Mouse (Mus musculus): Measurements from ENCODE around the gene Tex44. TPM values are rescaled to one million over a fixed set of nuclear protein-coding genes. Genes with fewer than 3 reads are reported as not detected.

Gene Tex44
- total RNA-seq, 4 experiments from 2014 or later, result not detected

DNA sequence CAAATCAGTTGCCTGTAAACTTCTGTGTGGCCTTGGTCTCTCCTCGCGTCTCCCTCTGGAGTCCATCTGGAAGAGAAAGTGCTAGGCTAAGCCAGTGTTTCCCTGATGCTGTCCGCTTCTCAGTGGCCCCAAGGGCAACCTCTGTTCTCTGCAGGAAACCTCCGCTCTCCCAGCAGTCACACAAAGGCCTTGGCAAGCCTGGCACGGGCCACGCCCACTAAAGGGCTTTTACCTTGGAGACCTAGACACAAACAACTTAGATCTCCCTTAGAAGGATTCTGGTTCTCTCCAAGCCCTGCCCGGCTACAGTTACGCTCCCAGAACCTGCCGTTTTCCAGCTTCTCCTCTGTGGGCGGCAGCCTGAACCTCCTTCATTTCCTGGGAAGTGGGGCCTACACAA lies 5.1 kb upstream of the Tex44 start:
- DNase-seq (ENCODE audit: low spot score in 2 of 2), result no peak

DNA sequence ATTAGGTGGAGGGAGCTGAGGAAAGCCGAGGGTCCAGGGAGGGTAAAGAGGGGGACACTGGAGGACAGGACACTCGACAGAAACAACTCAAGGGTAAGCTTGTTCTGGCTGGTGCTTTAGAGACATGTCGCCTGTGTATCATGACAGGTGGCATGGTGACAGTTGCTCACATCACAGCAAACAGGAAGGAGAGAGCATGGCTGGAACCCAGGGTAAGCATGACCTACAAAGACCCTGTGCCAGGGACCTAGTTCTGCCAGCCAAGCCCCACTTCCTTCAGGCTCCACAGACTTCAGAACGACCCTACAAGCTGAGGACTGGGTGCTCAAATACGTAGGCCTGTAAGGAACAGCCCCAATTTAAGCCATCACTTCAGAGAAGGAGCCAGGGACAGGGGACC lies 2.2 kb upstream of the Tex44 start:
- DNase-seq (ENCODE audit: low spot score in 2 of 2), result no peak

DNA sequence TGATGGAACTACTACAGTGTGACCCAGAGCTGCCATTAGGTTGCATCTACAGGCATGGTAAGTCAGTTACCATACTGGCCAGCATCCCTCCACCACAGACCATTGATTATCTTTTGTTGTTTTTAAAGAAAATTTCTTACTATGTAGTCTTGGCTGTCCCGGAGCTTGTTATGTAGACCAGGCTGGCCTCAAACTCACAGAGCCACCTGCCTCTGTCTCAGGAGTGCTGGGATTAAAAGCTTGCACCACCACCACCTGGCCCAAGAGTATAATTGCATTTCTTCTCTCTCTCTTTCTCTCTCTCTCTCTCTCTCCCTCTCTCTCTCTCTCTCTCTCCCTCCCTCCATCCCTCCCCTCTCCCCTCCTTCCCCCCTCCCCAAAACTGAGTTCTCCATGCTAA lies 1.8 kb upstream of the Tex44 start:
- DNase-seq (ENCODE audit: low spot score in 2 of 2), result no peak

DNA sequence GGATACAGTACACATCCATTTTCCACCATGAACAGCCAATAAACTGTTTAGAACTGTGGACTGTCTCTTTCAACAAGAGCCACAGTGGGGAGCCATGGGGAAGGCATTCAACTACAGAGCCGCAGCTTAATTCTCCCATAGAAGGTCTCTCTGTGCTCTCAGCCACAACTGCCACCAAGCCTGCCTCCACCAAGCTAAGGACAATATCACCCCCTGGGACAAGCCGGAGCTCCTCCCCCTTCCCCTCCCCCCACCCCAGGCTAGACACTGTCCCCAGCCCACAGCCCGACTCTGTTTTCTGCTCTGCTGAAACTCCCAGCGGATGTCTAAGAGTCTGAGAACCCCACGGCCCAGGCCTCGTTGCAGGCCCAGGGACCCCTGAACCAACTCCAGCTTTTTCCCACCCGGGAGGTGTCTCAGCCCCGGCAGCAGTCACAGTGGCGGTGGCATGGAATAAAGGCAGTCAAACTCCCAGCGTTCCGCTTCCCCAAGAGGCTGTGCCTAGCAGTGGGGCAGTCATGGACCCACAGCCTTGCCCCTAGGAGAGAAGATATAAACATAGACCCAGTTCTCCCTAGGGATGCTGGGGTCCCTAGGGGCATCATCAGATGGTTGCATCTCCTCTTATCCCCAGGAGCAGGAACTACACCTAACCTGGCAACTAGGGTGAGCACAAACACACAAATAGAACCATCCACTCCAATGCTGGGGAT lies 1.1 kb upstream of the Tex44 start:
- no peak for DNase-seq (ENCODE audit: low spot score in 2 of 2)

DNA sequence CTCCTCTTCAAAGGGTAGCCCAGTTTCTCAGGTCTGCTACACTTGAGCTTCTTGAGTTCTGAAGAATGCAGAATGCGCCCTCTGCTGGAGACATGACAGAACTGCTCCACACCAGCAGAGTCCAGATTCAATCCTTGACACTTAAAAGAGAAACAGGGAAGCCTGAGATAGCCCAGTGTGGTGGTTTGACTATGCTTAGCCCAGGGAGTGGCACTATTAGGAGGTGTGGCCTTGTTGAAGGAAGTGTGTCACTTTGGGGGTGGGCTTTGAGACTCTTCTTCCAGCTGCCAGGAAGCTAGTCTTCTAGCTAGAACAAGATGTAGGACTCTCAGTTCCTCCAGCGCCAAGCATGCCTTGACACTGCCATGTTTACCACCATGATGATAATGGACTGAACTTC lies 3.9 kb downstream of the Tex44 start:
- DNase-seq (ENCODE audit: low spot score in 2 of 2), result peak in 1 of 2 experiments; percentile 56

DNA sequence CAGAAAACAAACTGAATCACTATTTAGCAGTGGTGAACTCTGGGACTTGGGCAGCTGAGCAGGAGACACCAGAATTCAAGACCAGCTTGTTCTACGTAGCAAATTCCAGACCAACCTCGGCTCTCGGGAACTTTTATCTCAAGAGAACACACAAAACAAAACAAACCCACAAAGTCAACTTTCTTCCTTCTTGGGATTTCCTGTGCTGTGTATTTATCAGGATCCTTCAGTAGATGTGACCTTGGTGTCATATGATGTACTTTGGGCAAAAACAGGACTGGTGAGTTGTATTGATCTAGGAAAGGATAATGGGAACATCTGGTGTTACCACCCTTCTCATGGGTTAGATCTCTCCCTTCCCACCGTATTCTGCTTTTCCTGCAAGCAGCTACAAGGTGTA lies 6.6 kb downstream of the Tex44 start:
- DNase-seq (ENCODE audit: low spot score in 2 of 2), result no peak

DNA sequence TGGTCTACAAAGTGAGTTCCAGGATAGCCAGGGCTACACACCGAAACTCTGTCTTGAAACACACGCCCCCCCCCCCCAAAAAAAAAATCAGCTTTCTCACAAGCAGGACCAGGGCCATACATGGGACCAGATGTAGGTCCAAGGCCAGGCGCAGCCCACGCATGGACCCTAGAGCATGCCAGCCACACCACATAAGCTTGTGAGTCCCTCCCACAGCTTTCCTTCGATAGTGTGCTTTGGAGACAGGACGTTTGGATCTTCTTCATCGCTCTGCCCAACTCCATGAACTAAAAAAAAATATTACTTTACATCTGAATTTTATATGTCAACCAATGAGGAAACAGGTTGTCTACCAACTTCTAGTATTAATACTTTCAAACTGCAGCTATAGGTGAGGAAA lies 7.2 kb downstream of the Tex44 start:
- no peak for DNase-seq (ENCODE audit: low spot score in 2 of 2)

DNA sequence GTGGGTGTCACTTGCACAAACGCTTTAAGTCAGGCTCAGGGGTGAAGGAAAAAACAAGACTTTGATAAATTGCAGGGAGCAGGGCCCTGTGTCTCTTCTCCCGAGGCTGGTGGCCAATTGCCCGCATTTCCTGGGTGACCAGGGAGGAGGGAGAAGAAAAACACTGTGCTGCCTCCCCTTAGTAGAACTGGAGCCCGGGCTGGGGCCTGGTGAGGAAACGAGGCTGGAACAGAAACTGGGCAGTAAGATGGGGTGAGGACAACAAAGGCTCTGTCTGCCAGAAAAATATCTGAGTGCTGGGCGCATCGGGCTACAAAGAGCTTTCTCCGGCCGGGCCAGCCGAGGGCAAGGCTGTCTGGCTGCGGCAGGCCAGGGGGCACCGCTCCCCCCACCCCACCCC lies 7.9 kb downstream of the Tex44 start:
- peak in 1 of 2 experiments; percentile 55 for DNase-seq (ENCODE audit: low spot score in 2 of 2)

DNA sequence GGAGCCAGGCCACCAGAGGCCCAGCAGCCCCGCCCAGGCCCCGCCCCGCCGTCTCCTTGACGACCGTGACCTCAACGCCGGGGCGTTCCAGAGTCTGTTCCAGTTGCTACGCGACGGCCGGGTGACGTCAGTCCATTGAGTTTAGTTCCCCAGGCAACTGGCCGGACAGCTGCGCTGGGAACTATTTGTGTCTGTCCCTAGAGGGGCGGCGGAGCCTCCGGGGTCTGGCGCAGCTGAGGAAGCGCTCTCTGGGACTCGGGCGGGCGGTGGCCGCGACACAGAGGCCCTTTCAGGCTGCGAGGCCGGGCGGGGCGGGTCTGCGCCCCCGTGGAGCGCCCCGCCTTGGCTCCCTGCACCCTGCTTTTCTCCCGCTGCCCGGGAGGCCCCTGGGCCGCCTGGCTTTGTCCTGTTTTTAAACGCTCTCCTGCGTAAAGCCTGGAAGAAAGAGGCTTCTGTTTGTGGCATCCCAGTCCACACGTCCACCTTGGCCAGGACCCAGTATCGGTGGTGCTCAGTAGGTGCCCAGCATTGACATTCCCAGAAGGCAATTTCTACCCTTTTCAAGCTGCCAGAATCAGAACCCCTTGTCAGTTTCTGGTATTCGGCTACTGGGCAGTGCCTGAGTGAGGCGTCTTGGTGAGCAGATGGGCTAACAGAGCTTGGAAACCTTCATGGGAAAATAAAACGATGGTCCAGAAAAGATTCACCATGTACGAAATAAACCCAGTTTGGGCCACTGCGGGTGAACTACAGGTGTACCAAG lies 8.5 kb downstream of the Tex44 start:
- peak; percentile 97 to 99 for DNase-seq (ENCODE audit: low spot score in 2 of 2)

DNA sequence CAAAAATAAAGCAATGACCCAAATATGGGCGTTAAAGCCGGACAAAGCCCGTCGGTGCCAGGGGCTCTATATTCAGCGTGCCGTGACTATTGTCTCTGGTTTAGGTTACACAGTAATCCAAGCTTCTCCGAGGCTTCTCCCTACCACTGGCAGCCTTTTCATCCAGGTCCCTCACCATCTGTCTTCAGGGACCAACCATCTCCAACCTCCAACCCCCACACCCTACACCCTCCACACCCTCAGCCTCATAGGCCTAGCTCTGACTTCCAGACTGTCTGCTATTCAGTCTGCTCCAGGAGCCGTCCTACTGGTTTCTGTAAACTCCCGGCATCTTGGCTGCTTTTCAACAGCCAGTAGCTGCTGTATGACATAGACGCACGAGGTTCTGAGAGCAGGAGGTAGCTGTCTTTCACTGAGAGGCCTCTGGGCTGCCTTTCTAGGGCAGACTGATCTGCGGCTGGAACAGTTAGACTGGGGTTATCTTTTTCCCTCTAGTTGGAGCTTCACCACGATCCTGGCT lies 9.2 kb downstream of the Tex44 start:
- DNase-seq (ENCODE audit: low spot score in 2 of 2), result peak; percentile 54 to 87

DNA sequence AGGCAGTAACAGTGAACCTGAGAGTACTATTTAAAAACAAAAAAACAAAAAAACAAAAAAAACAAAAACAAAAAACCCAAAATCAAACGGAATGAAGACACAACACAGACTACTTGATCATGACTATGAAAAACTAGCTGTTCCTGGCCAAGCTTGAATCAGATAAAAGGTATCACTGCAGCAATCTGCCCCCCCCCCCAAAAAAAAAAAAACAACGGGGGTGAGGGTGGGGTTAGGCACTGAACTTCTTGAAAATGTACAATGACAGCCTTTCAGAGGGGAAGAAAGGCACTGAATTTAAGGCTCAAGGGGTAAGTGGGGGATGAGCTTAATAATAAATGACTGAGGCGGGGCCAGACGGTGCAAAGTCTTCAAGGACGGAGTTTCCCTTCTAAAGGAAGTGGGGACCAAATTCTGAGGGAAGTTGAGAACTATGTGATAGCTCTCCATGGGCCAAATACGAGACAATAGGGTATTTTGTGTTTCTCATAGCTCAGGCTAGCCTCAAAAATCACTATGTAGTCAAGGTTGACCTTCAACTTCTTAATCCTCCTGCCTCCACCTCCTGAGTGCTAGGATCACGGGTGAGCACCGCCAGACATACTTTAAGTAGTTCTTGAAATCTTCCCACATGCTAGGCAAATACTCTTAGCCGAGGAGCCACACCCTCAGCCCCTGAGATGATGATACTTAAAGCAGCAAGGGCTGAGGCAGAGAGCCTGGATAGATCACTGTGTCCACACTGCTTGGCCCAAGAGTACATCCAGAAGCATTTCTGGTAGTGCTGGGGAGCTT lies 11.3 kb downstream of the Tex44 start:
- no peak for DNase-seq (ENCODE audit: low spot score in 2 of 2)

DNA sequence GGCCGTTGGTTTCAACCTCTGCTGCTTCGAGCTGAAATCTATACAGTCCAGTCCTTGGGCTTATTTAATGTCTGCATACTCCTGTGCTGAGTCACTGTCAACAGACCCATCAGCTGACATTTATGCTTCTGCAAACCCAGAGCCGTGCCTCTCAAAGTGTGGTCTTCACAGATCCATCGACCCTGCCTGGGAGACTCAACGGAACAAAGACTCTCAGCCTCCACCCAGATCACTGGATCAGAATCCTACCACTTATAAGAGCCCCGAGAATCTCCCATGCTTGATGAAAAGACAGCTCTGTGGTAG lies 11.8 kb downstream of the Tex44 start:
- no peak for DNase-seq (ENCODE audit: low spot score in 2 of 2)

DNA sequence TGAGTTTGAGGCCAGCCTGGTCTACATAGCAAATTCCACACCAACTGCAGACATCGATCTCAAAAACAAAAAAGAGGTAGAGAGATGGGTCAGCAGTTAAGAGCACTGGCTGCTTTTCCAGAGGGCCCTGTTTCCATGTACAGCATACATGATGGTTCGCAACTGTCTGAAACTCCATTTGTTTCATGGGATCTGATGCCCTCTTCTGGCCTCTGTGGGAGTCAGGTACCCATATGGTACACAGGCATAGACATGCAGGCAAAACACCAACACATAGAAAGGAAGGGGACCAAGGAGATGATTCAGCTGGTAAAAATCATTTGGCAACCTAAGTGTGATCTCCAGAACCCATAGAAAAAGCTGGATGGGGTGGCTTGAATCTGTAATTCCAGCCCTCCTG lies 12.4 kb downstream of the Tex44 start:
- DNase-seq (ENCODE audit: low spot score in 2 of 2), result no peak

DNA sequence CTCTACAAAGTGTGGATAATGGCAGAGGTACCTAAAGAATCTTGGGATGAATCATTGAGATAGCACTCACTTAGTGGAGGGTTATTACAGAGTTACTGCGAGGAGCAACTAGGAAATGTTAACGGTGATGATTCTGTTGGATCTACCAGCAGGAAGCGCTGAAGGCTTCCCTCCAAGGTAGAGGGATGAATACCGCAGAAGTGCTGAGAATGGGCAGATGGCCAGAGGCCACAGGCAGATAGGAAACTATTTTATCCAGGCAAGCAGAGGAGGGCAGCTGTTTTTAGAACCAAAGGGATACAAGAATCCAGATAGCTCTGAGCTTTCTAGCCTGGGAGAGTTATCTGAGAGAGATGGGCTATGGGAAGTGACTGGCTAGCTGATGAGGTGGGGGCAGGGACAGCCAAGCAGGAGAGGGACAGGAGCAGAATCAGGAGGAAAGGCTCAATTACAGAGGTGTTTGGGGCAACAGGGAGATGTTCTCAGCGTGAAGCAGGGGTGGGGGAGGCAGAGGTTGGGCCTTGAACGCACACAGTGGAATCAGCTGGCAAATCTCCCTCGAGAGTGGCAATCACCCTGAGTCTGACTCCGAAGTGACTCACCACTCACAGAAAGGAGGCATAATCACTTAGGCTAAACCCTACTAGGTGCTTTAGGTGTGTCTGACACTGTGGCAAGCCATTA lies 13.5 kb downstream of the Tex44 start:
- no peak for DNase-seq (ENCODE audit: low spot score in 2 of 2)

DNA sequence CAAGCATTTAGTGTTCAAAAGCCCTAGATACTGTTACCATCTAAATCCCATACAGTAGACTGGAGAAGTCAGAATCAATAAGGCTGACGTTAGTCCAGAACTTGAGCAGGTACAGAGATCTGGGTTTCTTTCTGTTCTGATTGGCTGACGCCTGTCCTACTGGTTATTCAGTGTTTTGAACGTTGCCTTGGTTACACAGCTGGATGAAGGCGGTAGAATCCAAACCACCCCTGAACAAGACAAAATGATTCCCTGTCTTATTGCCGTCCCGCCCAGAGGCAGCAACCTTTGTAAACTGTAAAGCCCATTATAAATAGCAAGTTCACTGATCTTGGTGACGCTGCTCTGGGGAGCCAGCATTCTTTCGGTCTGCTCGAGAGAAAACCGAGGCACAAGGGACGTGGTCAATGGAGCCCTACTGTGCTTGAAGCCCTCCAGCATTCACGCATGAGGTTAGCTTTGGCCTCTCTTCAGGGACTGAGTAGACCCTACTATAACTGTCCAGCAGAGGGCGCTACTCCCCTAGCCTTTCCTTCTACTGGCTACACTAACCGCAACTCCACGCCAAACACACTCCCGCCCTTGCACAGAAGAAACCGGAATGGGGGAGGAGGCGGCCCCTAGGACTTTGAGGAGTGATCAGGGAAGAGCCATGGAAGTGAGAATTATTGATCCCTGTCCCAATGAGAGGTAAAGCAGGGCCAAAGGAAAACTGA lies 14.2 kb downstream of the Tex44 start:
- peak; percentile 73 to 86 for DNase-seq (ENCODE audit: low spot score in 2 of 2)

DNA sequence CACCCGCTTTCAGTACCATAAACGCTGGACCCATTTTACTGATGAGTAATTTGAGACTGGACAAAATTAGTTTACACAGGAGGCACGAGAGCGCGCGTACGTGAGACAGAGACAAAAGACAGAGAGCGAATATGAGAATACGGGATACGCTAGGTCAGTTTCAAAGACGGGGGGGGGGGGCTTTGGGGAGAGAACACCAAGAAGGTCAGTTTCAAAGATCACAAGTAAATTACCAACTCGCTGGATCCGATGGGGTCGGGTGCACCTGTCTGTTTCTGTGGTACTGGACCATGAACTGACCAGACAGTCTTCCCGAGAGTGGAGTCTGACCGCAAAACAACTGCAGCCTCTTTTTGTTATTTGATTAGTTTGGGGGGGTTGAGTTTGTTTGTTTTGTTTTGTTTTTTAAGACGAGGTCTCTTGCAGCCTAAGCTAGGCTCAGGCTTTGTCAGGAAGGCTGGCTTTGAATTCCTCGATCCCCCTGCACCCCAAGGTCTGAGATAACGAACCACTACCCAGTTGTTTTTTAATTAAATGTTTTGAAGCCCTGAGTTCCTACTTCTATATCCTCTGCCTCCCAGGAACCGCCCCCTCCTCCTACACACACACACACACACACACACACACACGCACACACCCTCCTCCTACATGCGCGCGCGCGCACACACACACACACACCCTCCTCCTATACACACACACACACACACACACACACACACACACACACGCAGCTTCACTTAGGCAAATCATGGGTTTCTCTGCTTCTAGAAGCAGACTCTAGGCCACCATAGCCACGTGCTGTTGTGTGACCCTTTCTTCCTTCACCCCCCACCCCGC lies 15.0 kb downstream of the Tex44 start:
- peak in 1 of 2 experiments; percentile 67 for DNase-seq (ENCODE audit: low spot score in 2 of 2)

DNA sequence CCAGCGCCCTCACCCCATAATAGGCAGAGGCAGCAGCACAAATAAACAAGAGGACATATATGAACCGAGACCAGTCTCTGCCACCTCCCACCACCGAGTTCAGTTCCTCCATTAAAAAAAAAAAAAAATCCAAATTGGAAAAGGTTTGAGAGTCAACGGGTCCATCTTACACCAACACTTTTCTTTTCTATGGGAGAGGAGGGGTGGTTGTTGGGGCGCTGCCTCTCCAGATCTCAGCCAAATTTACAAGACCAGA lies 15.5 kb downstream of the Tex44 start:
- DNase-seq (ENCODE audit: low spot score in 2 of 2), result peak in 1 of 2 experiments; percentile 46

DNA sequence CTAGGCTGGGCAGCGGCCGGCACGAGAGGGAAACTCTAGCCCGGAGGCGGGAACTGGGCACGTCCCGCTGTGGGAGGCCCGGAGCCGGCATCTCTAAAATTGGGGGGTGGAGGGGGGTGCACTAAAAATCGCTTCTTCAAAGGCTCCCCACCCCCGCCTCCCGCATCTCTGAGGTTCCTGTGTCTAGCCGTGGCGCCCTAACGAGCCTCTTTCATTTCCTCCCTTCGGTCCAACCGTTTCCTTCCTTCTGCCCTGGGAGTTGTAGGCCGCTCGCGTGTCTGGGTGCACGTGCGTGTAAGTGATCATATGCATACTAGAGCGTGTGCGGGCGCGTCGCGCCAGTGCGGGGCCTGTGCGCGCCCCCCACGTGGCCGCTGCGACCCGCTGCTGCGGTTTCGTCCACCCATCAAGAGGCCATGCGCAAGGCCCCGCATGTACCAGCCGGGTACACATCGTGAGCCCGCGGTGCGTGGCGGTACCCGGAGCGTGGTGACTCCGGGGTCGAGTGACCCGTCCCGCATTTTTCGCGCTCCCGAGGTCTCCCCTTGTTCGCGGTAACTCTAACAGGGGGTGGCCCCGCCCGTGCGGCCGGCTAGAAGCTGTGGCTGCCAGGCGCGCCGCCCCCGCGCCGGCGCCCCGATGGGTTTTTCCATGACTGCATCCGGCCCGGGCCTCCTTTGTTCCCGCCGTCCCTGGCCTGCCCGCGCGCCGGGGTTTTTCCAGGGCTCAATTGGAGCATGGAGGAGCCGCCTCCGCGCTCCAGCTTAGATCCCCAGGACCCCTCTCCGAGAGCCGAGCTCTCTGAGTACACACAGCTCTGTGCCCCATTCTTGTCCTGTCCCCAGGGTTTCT lies 16.1 kb downstream of the Tex44 start:
- peak; percentile 82 to 90 for DNase-seq (ENCODE audit: low spot score in 2 of 2)

DNA sequence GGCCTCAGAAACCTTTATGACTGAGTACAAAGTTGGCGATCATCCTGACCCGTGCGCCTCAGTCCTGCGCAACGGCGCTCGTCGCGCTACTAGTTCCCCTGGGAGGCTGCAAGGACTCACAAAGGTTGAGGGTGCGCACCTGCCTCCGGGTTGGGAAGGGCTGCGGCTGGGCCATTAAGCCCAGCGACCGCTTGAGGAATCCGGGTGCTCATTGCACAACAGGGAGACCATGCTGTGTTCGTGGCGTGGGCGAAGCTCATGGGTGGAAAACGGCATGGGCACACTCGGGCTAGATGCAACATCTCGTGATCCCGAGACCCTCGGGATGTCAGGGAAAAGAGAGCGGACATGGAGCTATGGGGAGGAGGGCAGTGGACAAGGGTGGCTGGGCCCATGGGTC lies 16.7 kb downstream of the Tex44 start:
- no peak for DNase-seq (ENCODE audit: low spot score in 2 of 2)

Measured in left cerebral cortex, adult 8-10 months (tissue).